Mouse (Mus musculus) lung, embryonic 15.5 days (tissue): ENCODE measurements around the gene Slc35f2. TPM values are rescaled to one million over a fixed set of nuclear protein-coding genes. Genes with fewer than 3 reads are reported as not detected.

ENCODE experiments used
- ATAC-seq: fragments of 200-750 bp; cut with Nextera tagmentation; 2 replicates; pipeline ENCODE4 v1.8.0; 2017; ENCODE audit warnings: moderate number of reproducible peaks, borderline replicate concordance; ENCODE audit not compliant: low FRiP score, low TSS enrichment; ENCODE audit errors: extremely low read depth
- H3K27ac ChIP-seq: fragments of 300-500 bp; sonication (generic); 2 replicates; pipeline ENCODE4 v1.5.1; 2015; ENCODE audit warnings: moderate library complexity, mild to moderate bottlenecking, inconsistent platforms
- H3K27me3 ChIP-seq: fragments of 300-500 bp; sonication (generic); 2 replicates; pipeline ENCODE4 v1.6.1; 2015; ENCODE audit warnings: inconsistent platforms
- H3K36me3 ChIP-seq: fragments of 300-500 bp; sonication (generic); 2 replicates; pipeline ENCODE4 v1.6.1; 2015; ENCODE audit warnings: inconsistent platforms
- H3K4me1 ChIP-seq: fragments of 300-500 bp; sonication (generic); 2 replicates; pipeline ENCODE4 v1.6.1; 2015; ENCODE audit warnings: inconsistent platforms
- H3K4me2 ChIP-seq: fragments of 300-500 bp; sonication (generic); 2 replicates; pipeline ENCODE4 v1.6.1; 2015; ENCODE audit warnings: inconsistent platforms, mild to moderate bottlenecking, moderate library complexity
- H3K4me3 ChIP-seq: fragments of 300-500 bp; sonication (generic); 2 replicates; pipeline ENCODE4 v1.5.1; 2015; ENCODE audit warnings: mild to moderate bottlenecking, inconsistent platforms
- H3K9ac ChIP-seq: fragments of 300-500 bp; sonication (generic); 2 replicates; pipeline ENCODE4 v1.6.1; 2015; ENCODE audit warnings: inconsistent platforms
- H3K9me3 ChIP-seq: fragments of 300-500 bp; sonication (generic); 2 replicates; pipeline ENCODE4 v1.6.1; 2016; ENCODE audit warnings: inconsistent platforms
- WGBS: fragments of 180-500 bp; shearing (Covaris S2); methylation state at CpG from one replicate; pipeline ENCODE4 v1.1.7; 2015; 5-methylcytosine and 5-hydroxymethylcytosine counted together
- polyA plus RNA-seq: library from polyadenylated mRNA; unstranded; fragments of >200 nt; fragmentation: Nextera tagmentation; extraction: Ambion mirVana; gene quantifications from 2 replicates; pipeline ENCODE4 v1.2.1, GENCODE M21; 2015

Slc35f2 gene
- polyA plus RNA-seq = 6.0 and 7.0 TPM in 2 replicates

- Histone ChIP-seq H3K4me2 (peak within 1 kb of the TSS; percentile 98), H3K4me1 (peaks cover 7% of the 10 kb centered on the region), H3K9me3 (no peaks in the 10 kb centered on the region), H3K4me3 (peak within 1 kb of the TSS; percentile 56), H3K9ac (peak within 1 kb of the TSS; percentile 52), H3K27ac (no peak within 1 kb of the TSS), H3K36me3 (no peaks in the 10 kb centered on the region), H3K27me3 (peaks cover 14% of the 10 kb centered on the region; the same call in 1 of the 2 replicates)
- under 1% methylated on average over 50 of the region's 50 CpGs for WGBS
- peak; percentile 77 for ATAC-seq
Observed at GRCm38 (mm10) chr9:53771344-53772021, at the start of gene Slc35f2. TSS of gene Slc35f2 (plus strand) at chr9:53771538.

- ATAC-seq = no peak
- no peak overlapping the region for H3K9ac ChIP-seq
- H3K4me2 ChIP-seq = no peak overlapping the region
- no peak overlapping the region for H3K27ac ChIP-seq
- no peaks in the 10 kb centered on the region for H3K36me3 ChIP-seq
- no peaks in the 10 kb centered on the region for H3K27me3 ChIP-seq
- H3K9me3 ChIP-seq = no peaks in the 10 kb centered on the region
- 38% methylated on average over 3 of the region's 3 CpGs for WGBS
- H3K4me3 ChIP-seq = no peak overlapping the region
- no peaks in the 10 kb centered on the region for H3K4me1 ChIP-seq
Observed at GRCm38 (mm10) chr9:53740829-53741404, 30.4 kb upstream of the Slc35f2 start.

DNA sequence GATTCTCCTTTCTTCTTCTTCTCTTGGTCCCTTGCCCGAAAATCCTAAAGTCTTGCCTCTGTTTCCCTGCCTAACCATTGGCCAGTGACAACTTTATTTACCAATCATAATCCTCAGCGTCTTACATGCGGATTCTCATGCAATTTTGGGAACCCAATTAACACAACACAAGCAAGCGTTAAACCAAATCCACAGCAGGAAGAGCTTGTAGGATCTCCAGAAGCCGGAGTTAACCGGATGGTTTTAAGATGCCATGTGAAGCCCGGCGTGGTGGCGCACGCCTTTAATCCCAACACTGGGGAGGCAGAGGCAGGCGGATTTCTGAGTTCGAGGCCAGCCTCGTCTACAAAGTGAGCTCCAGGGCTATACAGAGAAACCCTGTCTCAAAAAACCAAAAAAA lies 20.9 kb upstream of the Slc35f2 start:
- ATAC-seq = no peak
- 85% methylated on average over 13 of the region's 13 CpGs for WGBS
- Histone ChIP-seq H3K4me1 (no peaks in the 10 kb centered on the region), H3K36me3 (no peaks in the 10 kb centered on the region), H3K27ac (no peak overlapping the region), H3K4me3 (no peak overlapping the region), H3K9me3 (no peaks in the 10 kb centered on the region), H3K4me2 (no peak overlapping the region), H3K27me3 (peaks cover 3% of the 10 kb centered on the region; the same call in 1 of the 2 replicates), H3K9ac (no peak overlapping the region)

DNA sequence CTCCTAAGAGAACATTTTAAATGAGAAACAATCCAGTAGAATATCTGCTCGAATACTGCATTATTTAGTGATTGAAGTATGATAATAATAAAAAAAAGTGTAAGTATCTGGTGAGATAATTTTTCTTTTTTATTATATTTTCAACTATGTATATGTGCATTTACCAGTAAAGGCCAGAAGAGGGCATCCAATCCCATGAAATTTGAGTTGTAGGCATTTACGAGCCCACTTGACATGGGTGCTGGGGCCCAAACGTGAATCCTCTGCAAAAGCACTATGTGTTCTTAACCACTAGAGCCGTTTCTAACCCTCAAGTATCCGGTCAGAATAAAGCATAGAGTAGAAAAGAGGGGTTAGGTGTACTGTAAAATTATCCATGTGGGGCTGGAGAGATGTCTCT lies 20.4 kb upstream of the Slc35f2 start:
- Histone ChIP-seq H3K4me2 (no peak overlapping the region), H3K27ac (no peak overlapping the region), H3K27me3 (peaks cover 3% of the 10 kb centered on the region; the same call in 1 of the 2 replicates), H3K4me1 (no peaks in the 10 kb centered on the region), H3K9me3 (no peaks in the 10 kb centered on the region), H3K9ac (no peak overlapping the region), H3K36me3 (no peaks in the 10 kb centered on the region), H3K4me3 (no peak overlapping the region)
- 40% methylated on average over 5 of the region's 5 CpGs for WGBS
- no peak for ATAC-seq

- peaks cover 3% of the 10 kb centered on the region; the same call in 1 of the 2 replicates for H3K27me3 ChIP-seq
- no peak overlapping the region for H3K9ac ChIP-seq
- no peaks in the 10 kb centered on the region for H3K4me1 ChIP-seq
- no peak overlapping the region for H3K4me3 ChIP-seq
- no peaks in the 10 kb centered on the region for H3K9me3 ChIP-seq
- H3K27ac ChIP-seq = no peak overlapping the region
- no peaks in the 10 kb centered on the region for H3K36me3 ChIP-seq
- no peak overlapping the region for H3K4me2 ChIP-seq
- ATAC-seq = no peak
Observed at GRCm38 (mm10) chr9:53754801-53755200, 16.5 kb upstream of the Slc35f2 start.

GRCm38 (mm10) chr9:53758142-53758541 lies 13.2 kb upstream of the Slc35f2 start:
- ATAC-seq = no peak
- Histone ChIP-seq H3K9ac (no peak overlapping the region), H3K27ac (no peak overlapping the region), H3K4me1 (no peaks in the 10 kb centered on the region), H3K27me3 (peaks cover 3% of the 10 kb centered on the region; the same call in 1 of the 2 replicates), H3K4me2 (no peak overlapping the region), H3K36me3 (no peaks in the 10 kb centered on the region), H3K9me3 (no peaks in the 10 kb centered on the region), H3K4me3 (no peak overlapping the region)
- 86% methylated on average over 2 of the region's 2 CpGs for WGBS

DNA sequence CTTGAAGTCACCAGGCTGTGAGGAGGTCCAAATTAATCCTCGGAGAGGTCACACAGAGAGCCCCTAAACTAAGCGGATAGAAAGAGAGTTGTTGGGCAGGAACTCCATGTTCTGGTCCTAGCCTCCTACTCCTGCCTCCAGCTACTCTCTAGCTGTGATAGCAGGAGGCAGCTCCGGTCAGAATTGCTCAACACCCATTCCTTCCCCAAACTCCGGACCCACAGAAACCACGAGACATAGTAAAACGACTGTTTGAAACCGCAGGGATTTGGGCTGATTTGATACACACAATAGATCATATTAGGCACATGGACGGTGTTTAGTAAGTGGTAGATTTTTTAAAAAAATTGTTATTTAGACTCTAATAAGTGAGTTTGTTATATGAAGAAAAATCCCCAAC lies 6.6 kb upstream of the Slc35f2 start:
- ATAC-seq = no peak
- no peak overlapping the region for H3K4me3 ChIP-seq
- no peak overlapping the region for H3K27ac ChIP-seq
- H3K9ac ChIP-seq = no peak overlapping the region
- no peaks in the 10 kb centered on the region for H3K27me3 ChIP-seq
- no peaks in the 10 kb centered on the region for H3K36me3 ChIP-seq
- H3K9me3 ChIP-seq = no peaks in the 10 kb centered on the region
- H3K4me1 ChIP-seq = no peaks in the 10 kb centered on the region
- 82% methylated on average over 8 of the region's 8 CpGs for WGBS
- no peak overlapping the region for H3K4me2 ChIP-seq

- H3K36me3 ChIP-seq = no peaks in the 10 kb centered on the region
- peaks cover 14% of the 10 kb centered on the region; the same call in 1 of the 2 replicates for H3K27me3 ChIP-seq
- H3K9me3 ChIP-seq = no peaks in the 10 kb centered on the region
- ATAC-seq = no peak
- peaks cover 7% of the 10 kb centered on the region for H3K4me1 ChIP-seq
- WGBS = 70% methylated on average over 5 of the region's 5 CpGs
- H3K27ac ChIP-seq = no peak overlapping the region
- H3K9ac ChIP-seq = no peak overlapping the region
- no peak overlapping the region for H3K4me2 ChIP-seq
- no peak overlapping the region for H3K4me3 ChIP-seq
Observed at GRCm38 (mm10) chr9:53768486-53768885, 2.9 kb upstream of the Slc35f2 start.

GRCm38 (mm10) chr9:53770771-53771343 lies 481 bp upstream of the Slc35f2 start:
- WGBS = 34% methylated on average over 12 of the region's 12 CpGs
- no peak overlapping the region for H3K27ac ChIP-seq

GRCm38 (mm10) chr9:53772121-53772561 lies 803 bp downstream of the Slc35f2 start:
- no peaks in the 10 kb centered on the region for H3K9me3 ChIP-seq
- H3K4me1 ChIP-seq = peaks cover 7% of the 10 kb centered on the region
- WGBS = 3% methylated on average over 17 of the region's 17 CpGs
- peak overlapping the region; percentile 98 for H3K4me2 ChIP-seq
- peak overlapping the region; percentile 56 for H3K4me3 ChIP-seq
- ATAC-seq = no peak
- H3K27ac ChIP-seq = no peak overlapping the region
- no peaks in the 10 kb centered on the region for H3K36me3 ChIP-seq
- H3K27me3 ChIP-seq = peaks cover 14% of the 10 kb centered on the region; the same call in 1 of the 2 replicates
- no peak overlapping the region for H3K9ac ChIP-seq

More at GRCm38 (mm10) chr9:53770771-53771343, 481 bp upstream of the Slc35f2 start:
- ATAC-seq = no peak
- peaks cover 14% of the 10 kb centered on the region; the same call in 1 of the 2 replicates for H3K27me3 ChIP-seq
- H3K36me3 ChIP-seq = no peaks in the 10 kb centered on the region
- H3K4me3 ChIP-seq = peak overlapping the region; percentile 56
- peaks cover 7% of the 10 kb centered on the region for H3K4me1 ChIP-seq
- no peaks in the 10 kb centered on the region for H3K9me3 ChIP-seq
- peak overlapping the region; percentile 52; the same call in 1 of the 2 replicates for H3K9ac ChIP-seq
- peak overlapping the region; percentile 98 for H3K4me2 ChIP-seq

GRCm38 (mm10) chr9:53775511-53775910 lies 4.2 kb downstream of the Slc35f2 start:
- H3K9ac ChIP-seq = no peak overlapping the region
- no peak for ATAC-seq
- H3K4me2 ChIP-seq = no peak overlapping the region
- H3K4me3 ChIP-seq = no peak overlapping the region
- 75% methylated on average over 2 of the region's 2 CpGs for WGBS
- H3K27me3 ChIP-seq = peaks cover 11% of the 10 kb centered on the region; the same call in 1 of the 2 replicates
- no peak overlapping the region for H3K27ac ChIP-seq
- H3K9me3 ChIP-seq = no peaks in the 10 kb centered on the region
- H3K36me3 ChIP-seq = no peaks in the 10 kb centered on the region
- peaks cover 7% of the 10 kb centered on the region for H3K4me1 ChIP-seq
